Mouse (Mus musculus): ENCODE data around the gene Ptpre. TPM values are rescaled to one million over a fixed set of nuclear protein-coding genes. Genes with fewer than 3 reads are reported as not detected.

Ptpre gene
- polyA plus RNA-seq, 2 experiments = 1.8 to 1.9 TPM

- Histone ChIP-seq H3K4me3 (ENCODE audit: insufficient read depth in 1 of 2, low read depth in 2 of 2, low read length in 2 of 2) (peak overlapping the region in 1 of 2 experiments; percentile 38; a peak in 2 of 4 replicates), H3K36me3 (replicated peaks; ENCODE audit: control insufficient read depth, insufficient read depth, low read depth) (no peaks in the 10 kb centered on the region), H3K9me3 (ENCODE audit: control insufficient read depth, low read length) (no peaks in the 10 kb centered on the region), H3K27ac (peak overlapping the region; percentile 37; the same call in 1 of the 2 replicates), H3K4me1 (replicated peaks; ENCODE audit: control insufficient read depth in 2 of 2, insufficient read depth in 2 of 2, low read length in 1 of 2) (peaks cover 39 to 51% of the 10 kb centered on the region in 2 experiments), H3K9ac (replicated peaks) (peak overlapping the region; percentile 24; the same call in 1 of the 2 replicates), H3K4me2 (ENCODE audit: low read depth) (peak overlapping the region; percentile 60), H3K27me3 (ENCODE audit: control insufficient read depth, insufficient read depth, low read length) (no peaks in the 10 kb centered on the region)
- DNase-seq (ENCODE audit: low read depth in 3 of 3, low spot score in 3 of 3) (peak in 1 of 3 experiments; percentile 39), ATAC-seq (ENCODE audit: insufficient read depth) (peak; percentile 56)
- TF ChIP-seq CTCF (IDR thresholded peaks at IDR 0.05; ENCODE audit: low read depth) (no peak), EP300 (IDR thresholded peaks at IDR 0.05; ENCODE audit: low read depth) (no peak)
- 36% methylated on average over 15 of the region's 15 CpGs for WGBS (ENCODE audit: insufficient replicate concordance)
Observed at GRCm38 (mm10) chr7:135605002-135605803, 67.9 kb downstream of the Ptpre start.

GRCm38 (mm10) chr7:135605804-135606072, 68.5 kb downstream of the Ptpre start:
- no peak for DNase-seq (ENCODE audit: low read depth in 3 of 3, low spot score in 3 of 3)
- 74% methylated on average over 6 of the region's 6 CpGs for WGBS (ENCODE audit: insufficient replicate concordance)
- Histone ChIP-seq H3K36me3 (replicated peaks; ENCODE audit: control insufficient read depth, insufficient read depth, low read depth) (no peaks in the 10 kb centered on the region), H3K4me1 (replicated peaks; ENCODE audit: control insufficient read depth in 2 of 2, insufficient read depth in 2 of 2, low read length in 1 of 2) (peaks cover 34 to 47% of the 10 kb centered on the region in 2 experiments), H3K27me3 (ENCODE audit: control insufficient read depth, insufficient read depth, low read length) (no peaks in the 10 kb centered on the region), H3K9me3 (ENCODE audit: control insufficient read depth, low read length) (no peaks in the 10 kb centered on the region), H3K9ac (replicated peaks) (no peak overlapping the region), H3K4me3 (ENCODE audit: insufficient read depth in 1 of 2, low read depth in 2 of 2, low read length in 2 of 2) (no peak overlapping the region), H3K4me2 (ENCODE audit: low read depth) (no peak overlapping the region), H3K27ac (no peak overlapping the region)
- no peak for ATAC-seq (ENCODE audit: insufficient read depth)
- TF ChIP-seq CTCF (IDR thresholded peaks at IDR 0.05; ENCODE audit: low read depth) = no peak
- no peak for TF ChIP-seq EP300 (IDR thresholded peaks at IDR 0.05; ENCODE audit: low read depth)

- peaks cover 16 to 30% of the 10 kb centered on the region in 2 experiments for H3K4me1 ChIP-seq (replicated peaks; ENCODE audit: control insufficient read depth in 2 of 2, insufficient read depth in 2 of 2, low read length in 1 of 2)
- no peaks in the 10 kb centered on the region for H3K36me3 ChIP-seq (replicated peaks; ENCODE audit: control insufficient read depth, insufficient read depth, low read depth)
- WGBS (ENCODE audit: insufficient replicate concordance) = 40% methylated on average over 4 of the region's 4 CpGs
- no peak overlapping the region for H3K27ac ChIP-seq
- no peak overlapping the region for H3K4me2 ChIP-seq (ENCODE audit: low read depth)
- H3K4me3 ChIP-seq (ENCODE audit: insufficient read depth in 1 of 2, low read depth in 2 of 2, low read length in 2 of 2) = no peak overlapping the region
- ATAC-seq (ENCODE audit: insufficient read depth) = no peak
- no peaks in the 10 kb centered on the region for H3K9me3 ChIP-seq (ENCODE audit: control insufficient read depth, low read length)
- H3K27me3 ChIP-seq (ENCODE audit: control insufficient read depth, insufficient read depth, low read length) = no peaks in the 10 kb centered on the region
- TF ChIP-seq EP300 (IDR thresholded peaks at IDR 0.05; ENCODE audit: low read depth) = no peak
- no peak for TF ChIP-seq CTCF (IDR thresholded peaks at IDR 0.05; ENCODE audit: low read depth)
- no peak for DNase-seq (ENCODE audit: low read depth in 3 of 3, low spot score in 3 of 3)
- H3K9ac ChIP-seq (replicated peaks) = no peak overlapping the region
Observed at GRCm38 (mm10) chr7:135608208-135608607, 70.9 kb downstream of the Ptpre start.

GRCm38 (mm10) chr7:135609028-135609427, 71.7 kb downstream of the Ptpre start:
- Histone ChIP-seq H3K4me2 (ENCODE audit: low read depth) (no peak overlapping the region), H3K27me3 (ENCODE audit: control insufficient read depth, insufficient read depth, low read length) (no peaks in the 10 kb centered on the region), H3K4me3 (ENCODE audit: insufficient read depth in 1 of 2, low read depth in 2 of 2, low read length in 2 of 2) (no peak overlapping the region), H3K27ac (no peak overlapping the region), H3K36me3 (replicated peaks; ENCODE audit: control insufficient read depth, insufficient read depth, low read depth) (no peaks in the 10 kb centered on the region), H3K9me3 (ENCODE audit: control insufficient read depth, low read length) (no peaks in the 10 kb centered on the region), H3K9ac (replicated peaks) (no peak overlapping the region), H3K4me1 (replicated peaks; ENCODE audit: control insufficient read depth in 2 of 2, insufficient read depth in 2 of 2, low read length in 1 of 2) (peaks cover 16 to 30% of the 10 kb centered on the region in 2 experiments)
- ATAC-seq (ENCODE audit: insufficient read depth) (no peak), DNase-seq (ENCODE audit: low read depth in 3 of 3, low spot score in 3 of 3) (no peak)
- TF ChIP-seq EP300 (IDR thresholded peaks at IDR 0.05; ENCODE audit: low read depth) (no peak), CTCF (IDR thresholded peaks at IDR 0.05; ENCODE audit: low read depth) (no peak)
- 17% methylated on average over 3 of the region's 3 CpGs for WGBS (ENCODE audit: insufficient replicate concordance)

GRCm38 (mm10) chr7:135609655-135610054, 72.4 kb downstream of the Ptpre start:
- ATAC-seq (ENCODE audit: insufficient read depth) (no peak), DNase-seq (ENCODE audit: low read depth in 3 of 3, low spot score in 3 of 3) (no peak)
- Histone ChIP-seq H3K9ac (replicated peaks) (no peak overlapping the region), H3K36me3 (replicated peaks; ENCODE audit: control insufficient read depth, insufficient read depth, low read depth) (no peaks in the 10 kb centered on the region), H3K4me1 (replicated peaks; ENCODE audit: control insufficient read depth in 2 of 2, insufficient read depth in 2 of 2, low read length in 1 of 2) (peaks cover 16 to 27% of the 10 kb centered on the region in 2 experiments), H3K27me3 (ENCODE audit: control insufficient read depth, insufficient read depth, low read length) (no peaks in the 10 kb centered on the region), H3K9me3 (ENCODE audit: control insufficient read depth, low read length) (no peaks in the 10 kb centered on the region), H3K4me2 (ENCODE audit: low read depth) (no peak overlapping the region), H3K27ac (no peak overlapping the region), H3K4me3 (ENCODE audit: insufficient read depth in 1 of 2, low read depth in 2 of 2, low read length in 2 of 2) (no peak overlapping the region)
- TF ChIP-seq EP300 (IDR thresholded peaks at IDR 0.05; ENCODE audit: low read depth) (no peak), CTCF (IDR thresholded peaks at IDR 0.05; ENCODE audit: low read depth) (no peak)
- WGBS (ENCODE audit: insufficient replicate concordance) = 64% methylated on average over 7 of the region's 7 CpGs

All from liver, embryonic 14.5 days (tissue).